Mouse (Mus musculus): ENCODE results near the gene 1110051M20Rik.
A peak's percentile ranks its signal among the peaks of the same experiment; 100 is the strongest.

- TF ChIP-seq CTCF (IDR thresholded peaks at IDR 0.05) (peak; percentile 27), EP300 (IDR thresholded peaks at IDR 0.05; ENCODE audit: insufficient read depth, low read depth, low read length) (no peak), POLR2A (IDR thresholded peaks at IDR 0.05; ENCODE audit: insufficient read depth, low read depth, low read length) (no peak)
Measured at GRCm38 (mm10) chr2:91300784-91301183, 143.7 kb downstream of the 1110051M20Rik start.

Data from heart, adult 2 months (tissue).